Mouse (Mus musculus): ENCODE measurements around the gene Olfr203. TPM values are rescaled to one million over a fixed set of nuclear protein-coding genes. Genes with fewer than 3 reads are reported as not detected.
"Not testable (repeated sequence)": the region's sequence is repeated elsewhere in the genome, so short reads cannot be mapped to it uniquely, and the experiment has no call there.

Gene Olfr203
- not detected in 2 replicates for polyA plus RNA-seq (2014; fragmentation: Nextera tagmentation; extraction: Ambion mirVana)

DNA sequence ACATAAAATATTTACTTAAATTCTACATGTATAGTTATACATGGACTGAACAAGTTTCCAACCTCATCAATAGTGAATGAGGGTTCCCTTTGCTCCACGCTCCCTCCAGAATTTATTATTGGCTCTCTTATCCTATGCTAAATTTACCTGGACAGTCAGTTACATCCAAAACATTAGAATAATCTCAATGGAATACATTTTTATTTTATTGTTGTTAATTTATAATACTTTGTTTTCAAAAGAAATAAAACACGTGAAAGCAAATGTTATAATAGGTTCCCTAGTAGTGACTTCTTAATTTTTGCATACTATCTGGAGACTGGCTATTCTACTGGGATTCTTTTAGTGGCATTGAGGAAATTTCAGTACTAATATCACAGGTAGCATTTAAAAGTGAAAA is at the start of gene Olfr203:
Olfr203 (plus strand) TSS at position 301 of the 400 bp plus-strand sequence.
- no peak within 1 kb of the TSS for H3K4me3 ChIP-seq (ENCODE audit: low read depth, low read length)
- WGBS, result 83% methylated on average over 2 of the region's 2 CpGs

DNA sequence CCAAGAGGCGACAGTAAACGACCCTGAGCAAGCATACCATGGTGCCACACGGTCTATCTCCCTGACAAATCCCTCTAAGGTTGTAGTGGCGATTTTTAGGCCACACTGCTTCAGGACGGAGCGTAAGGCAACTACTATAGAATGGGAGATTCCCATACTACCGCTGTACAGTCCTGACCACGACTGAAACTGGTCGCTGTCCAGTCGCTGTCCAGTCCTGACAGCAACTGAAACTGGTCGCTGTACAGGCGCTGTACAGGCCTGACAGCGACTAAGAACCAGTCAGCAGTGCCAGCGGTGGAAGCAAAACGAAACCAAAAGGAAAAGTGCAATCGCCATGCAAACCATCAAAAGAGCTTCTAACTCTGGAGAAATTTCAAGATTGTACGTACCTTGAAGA is 49.0 kb upstream of the Olfr203 start:
- no peaks in the 10 kb centered on the region for H3K9me3 ChIP-seq (ENCODE audit: control insufficient read depth, low read length)
- H3K9ac ChIP-seq (ENCODE audit: low read length), result no peak overlapping the region
- DNase-seq (ENCODE audit: low spot score) (no peak), ATAC-seq (replicated peaks; ENCODE audit: low FRiP score) (no peak)
- 88% methylated on average over 17 of the region's 17 CpGs for WGBS
- H3K4me3 ChIP-seq (ENCODE audit: low read depth, low read length), result no peak overlapping the region
- H3K27me3 ChIP-seq (ENCODE audit: control insufficient read depth, insufficient read depth, low read length), result no peaks in the 10 kb centered on the region
- no peak overlapping the region for H3K27ac ChIP-seq (ENCODE audit: low read depth, low read length)
- H3K4me2 ChIP-seq (ENCODE audit: low read depth, low read length, severe bottlenecking), result no peak overlapping the region
- H3K4me1 ChIP-seq (replicated peaks; ENCODE audit: control insufficient read depth, insufficient read depth, low read length), result no peaks in the 10 kb centered on the region
- no peaks in the 10 kb centered on the region for H3K36me3 ChIP-seq (ENCODE audit: control insufficient read depth, insufficient read depth, low read length)

More for the DNA sequence above, at the start of gene Olfr203:
- H3K9me3 ChIP-seq (ENCODE audit: control insufficient read depth, low read length), result no peaks in the 10 kb centered on the region
- H3K9ac ChIP-seq (ENCODE audit: low read length), result no peak within 1 kb of the TSS
- H3K27ac ChIP-seq (ENCODE audit: low read depth, low read length), result no peak within 1 kb of the TSS
- DNase-seq (ENCODE audit: low spot score) (no peak), ATAC-seq (replicated peaks; ENCODE audit: low FRiP score) (no peak)
- H3K4me1 ChIP-seq (replicated peaks; ENCODE audit: control insufficient read depth, insufficient read depth, low read length), result no peaks in the 10 kb centered on the region
- H3K36me3 ChIP-seq (ENCODE audit: control insufficient read depth, insufficient read depth, low read length), result no peaks in the 10 kb centered on the region
- no peak within 1 kb of the TSS for H3K4me2 ChIP-seq (ENCODE audit: low read depth, low read length, severe bottlenecking)
- H3K27me3 ChIP-seq (ENCODE audit: control insufficient read depth, insufficient read depth, low read length), result no peaks in the 10 kb centered on the region

DNA sequence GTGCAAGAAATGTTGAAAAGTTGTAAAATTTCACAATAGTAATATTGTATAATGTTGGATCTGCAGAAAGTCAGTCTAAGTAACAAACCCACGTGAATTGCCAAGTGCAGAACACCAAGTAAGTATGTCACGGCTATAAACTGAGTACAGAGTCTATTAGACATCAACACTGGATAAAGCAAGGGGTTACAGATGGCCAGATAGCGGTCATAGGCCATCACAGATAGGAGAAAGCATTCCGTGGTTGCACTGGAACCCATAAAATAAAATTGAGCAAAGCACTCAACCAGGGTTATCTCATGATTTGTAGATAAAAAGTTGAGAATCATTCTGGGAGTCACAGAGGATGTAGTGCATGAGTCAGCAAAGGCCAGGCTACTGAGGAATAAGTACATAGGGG is 29.6 kb upstream of the Olfr203 start:
- not testable (repeated sequence) for H3K9me3 ChIP-seq (ENCODE audit: control insufficient read depth, low read length); H3K9ac ChIP-seq (ENCODE audit: low read length); H3K4me3 ChIP-seq (ENCODE audit: low read depth, low read length); H3K27me3 ChIP-seq (ENCODE audit: control insufficient read depth, insufficient read depth, low read length); H3K36me3 ChIP-seq (ENCODE audit: control insufficient read depth, insufficient read depth, low read length); H3K4me2 ChIP-seq (ENCODE audit: low read depth, low read length, severe bottlenecking); ATAC-seq (replicated peaks; ENCODE audit: low FRiP score); H3K27ac ChIP-seq (ENCODE audit: low read depth, low read length); H3K4me1 ChIP-seq (replicated peaks; ENCODE audit: control insufficient read depth, insufficient read depth, low read length); DNase-seq (ENCODE audit: low spot score)
- 81% methylated on average over 4 of the region's 4 CpGs for whole genome bisulfite sequencing

GRCm38 (mm10) chr16:59272532-59272931 is 26.1 kb upstream of the Olfr203 start, which contains the start of gene Olfr201:
Gene Olfr201, minus strand, starts transcription at chr16:59272632.
- not testable (repeated sequence) for H3K36me3 ChIP-seq (ENCODE audit: control insufficient read depth, insufficient read depth, low read length); H3K27me3 ChIP-seq (ENCODE audit: control insufficient read depth, insufficient read depth, low read length); H3K9ac ChIP-seq (ENCODE audit: low read length); H3K4me3 ChIP-seq (ENCODE audit: low read depth, low read length); H3K4me2 ChIP-seq (ENCODE audit: low read depth, low read length, severe bottlenecking); DNase-seq (ENCODE audit: low spot score); ATAC-seq (replicated peaks; ENCODE audit: low FRiP score); H3K27ac ChIP-seq (ENCODE audit: low read depth, low read length); H3K9me3 ChIP-seq (ENCODE audit: control insufficient read depth, low read length); H3K4me1 ChIP-seq (replicated peaks; ENCODE audit: control insufficient read depth, insufficient read depth, low read length)
- WGBS, result 89% methylated on average over 4 of the region's 4 CpGs

DNA sequence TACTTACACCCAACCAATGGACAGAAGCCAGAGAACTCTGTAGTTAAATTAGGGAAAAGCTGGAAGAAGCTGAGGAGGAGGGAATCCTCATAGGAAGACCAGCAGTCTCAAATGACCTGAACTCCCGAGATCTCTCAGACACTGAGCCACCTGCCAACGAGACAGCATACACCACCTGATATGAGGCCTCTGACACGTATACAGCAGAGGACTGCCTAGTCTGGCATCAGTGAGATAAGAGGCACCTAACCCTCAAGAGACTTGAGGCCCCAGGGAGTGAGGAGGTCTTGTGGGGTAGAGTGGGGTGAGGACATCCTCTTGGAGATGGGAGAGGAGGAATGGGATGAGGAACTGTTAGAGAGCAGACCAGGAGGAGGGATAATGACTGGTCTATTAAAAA is 18.1 kb upstream of the Olfr203 start:
- Histone ChIP-seq H3K9me3 (ENCODE audit: control insufficient read depth, low read length) (no peaks in the 10 kb centered on the region), H3K4me1 (replicated peaks; ENCODE audit: control insufficient read depth, insufficient read depth, low read length) (no peaks in the 10 kb centered on the region), H3K27ac (ENCODE audit: low read depth, low read length) (no peak overlapping the region), H3K36me3 (ENCODE audit: control insufficient read depth, insufficient read depth, low read length) (no peaks in the 10 kb centered on the region), H3K27me3 (ENCODE audit: control insufficient read depth, insufficient read depth, low read length) (no peaks in the 10 kb centered on the region), H3K4me3 (ENCODE audit: low read depth, low read length) (no peak overlapping the region), H3K9ac (ENCODE audit: low read length) (no peak overlapping the region), H3K4me2 (ENCODE audit: low read depth, low read length, severe bottlenecking) (no peak overlapping the region)
- DNase-seq (ENCODE audit: low spot score) (no peak), ATAC-seq (replicated peaks; ENCODE audit: low FRiP score) (no peak; the same call in 1 of the 2 replicates)
- 80% methylated on average over 3 of the region's 3 CpGs for WGBS

DNA sequence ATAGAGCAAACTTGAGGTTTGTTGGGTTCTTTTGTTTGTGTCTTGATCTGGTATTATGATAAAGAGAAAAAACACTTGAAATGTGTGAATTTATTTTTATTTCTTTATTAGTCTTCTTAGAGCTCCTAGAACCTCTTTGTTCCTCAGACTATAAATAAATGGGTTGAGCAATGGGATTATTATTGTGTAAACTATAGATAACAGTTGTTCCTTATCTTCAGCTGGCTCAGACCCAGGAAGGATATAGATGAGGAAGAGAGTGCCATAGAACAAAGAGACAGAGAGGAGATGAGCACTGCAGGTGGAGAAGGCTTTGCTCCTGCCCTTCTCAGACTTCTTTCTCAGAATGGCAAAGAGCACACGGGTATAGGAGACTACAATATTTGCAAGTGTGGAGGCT is 15.2 kb upstream of the Olfr203 start:
- ATAC-seq (replicated peaks; ENCODE audit: low FRiP score), result no peak
- 81% methylated on average over 1 of the region's 1 CpGs for whole genome bisulfite sequencing
- no peaks in the 10 kb centered on the region for H3K36me3 ChIP-seq (ENCODE audit: control insufficient read depth, insufficient read depth, low read length)

DNA sequence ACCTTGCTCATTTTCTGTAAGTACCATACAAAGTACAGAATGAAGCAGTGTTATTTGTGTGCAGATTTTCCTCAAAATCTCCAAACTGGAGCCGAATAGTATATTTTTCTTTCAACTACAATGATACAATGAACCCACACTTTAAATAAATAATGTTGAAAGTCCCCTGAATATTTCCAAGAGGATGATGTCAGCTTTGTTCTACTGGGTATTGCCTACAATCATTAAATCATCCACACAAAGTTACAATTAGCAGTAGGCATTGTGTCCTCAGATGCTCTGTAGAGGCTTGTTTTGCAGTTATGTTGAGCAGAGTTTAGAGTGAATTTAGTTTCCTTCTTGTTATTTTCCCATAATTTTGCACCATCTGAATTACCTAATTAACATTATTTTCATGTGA is 12.0 kb upstream of the Olfr203 start, which contains the start of gene Olfr202:
Olfr202 (minus strand) TSS at position 101 of the 400 bp plus-strand sequence.
- no peak for ATAC-seq (replicated peaks; ENCODE audit: low FRiP score)
- DNase-seq (ENCODE audit: low spot score), result no peak
- 84% methylated on average over 1 of the region's 1 CpGs for WGBS

More for the DNA sequence above, 15.2 kb upstream of the Olfr203 start:
- Histone ChIP-seq H3K9ac (ENCODE audit: low read length) (no peak overlapping the region), H3K4me3 (ENCODE audit: low read depth, low read length) (no peak overlapping the region), H3K27me3 (ENCODE audit: control insufficient read depth, insufficient read depth, low read length) (no peaks in the 10 kb centered on the region), H3K27ac (ENCODE audit: low read depth, low read length) (no peak overlapping the region), H3K9me3 (ENCODE audit: control insufficient read depth, low read length) (no peaks in the 10 kb centered on the region), H3K4me1 (replicated peaks; ENCODE audit: control insufficient read depth, insufficient read depth, low read length) (no peaks in the 10 kb centered on the region), H3K4me2 (ENCODE audit: low read depth, low read length, severe bottlenecking) (no peak overlapping the region)
- no peak for DNase-seq (ENCODE audit: low spot score)

GRCm38 (mm10) chr16:59287576-59287975 is 11.1 kb upstream of the Olfr203 start:
- H3K9ac ChIP-seq (ENCODE audit: low read length); H3K9me3 ChIP-seq (ENCODE audit: control insufficient read depth, low read length); H3K36me3 ChIP-seq (ENCODE audit: control insufficient read depth, insufficient read depth, low read length); DNase-seq (ENCODE audit: low spot score); H3K4me1 ChIP-seq (replicated peaks; ENCODE audit: control insufficient read depth, insufficient read depth, low read length); H3K27ac ChIP-seq (ENCODE audit: low read depth, low read length); ATAC-seq (replicated peaks; ENCODE audit: low FRiP score); H3K27me3 ChIP-seq (ENCODE audit: control insufficient read depth, insufficient read depth, low read length); H3K4me3 ChIP-seq (ENCODE audit: low read depth, low read length); H3K4me2 ChIP-seq (ENCODE audit: low read depth, low read length, severe bottlenecking): not testable (repeated sequence)
- WGBS, result 85% methylated on average over 9 of the region's 9 CpGs

More for the DNA sequence above, 12.0 kb upstream of the Olfr203 start, which contains the start of gene Olfr202:
- Histone ChIP-seq H3K36me3 (ENCODE audit: control insufficient read depth, insufficient read depth, low read length) (no peaks in the 10 kb centered on the region), H3K27ac (ENCODE audit: low read depth, low read length) (no peak within 1 kb of the TSS), H3K9me3 (ENCODE audit: control insufficient read depth, low read length) (no peaks in the 10 kb centered on the region), H3K9ac (ENCODE audit: low read length) (no peak within 1 kb of the TSS), H3K4me1 (replicated peaks; ENCODE audit: control insufficient read depth, insufficient read depth, low read length) (no peaks in the 10 kb centered on the region), H3K27me3 (ENCODE audit: control insufficient read depth, insufficient read depth, low read length) (no peaks in the 10 kb centered on the region), H3K4me2 (ENCODE audit: low read depth, low read length, severe bottlenecking) (no peak within 1 kb of the TSS), H3K4me3 (ENCODE audit: low read depth, low read length) (no peak within 1 kb of the TSS)

- Histone ChIP-seq H3K9ac (ENCODE audit: low read length) (no peak within 1 kb of the TSS), H3K4me1 (replicated peaks; ENCODE audit: control insufficient read depth, insufficient read depth, low read length) (no peaks in the 10 kb centered on the region), H3K4me2 (ENCODE audit: low read depth, low read length, severe bottlenecking) (no peak within 1 kb of the TSS), H3K4me3 (ENCODE audit: low read depth, low read length) (no peak within 1 kb of the TSS), H3K27me3 (ENCODE audit: control insufficient read depth, insufficient read depth, low read length) (no peaks in the 10 kb centered on the region), H3K9me3 (ENCODE audit: control insufficient read depth, low read length) (no peaks in the 10 kb centered on the region), H3K36me3 (ENCODE audit: control insufficient read depth, insufficient read depth, low read length) (no peaks in the 10 kb centered on the region), H3K27ac (ENCODE audit: low read depth, low read length) (no peak within 1 kb of the TSS)
- no peak for DNase-seq (ENCODE audit: low spot score)
- ATAC-seq (replicated peaks; ENCODE audit: low FRiP score), result no peak
Measured at GRCm38 (mm10) chr16:59318148-59318547, 19.5 kb downstream of the Olfr203 start, which contains the start of gene Olfr204. Gene Olfr204, minus strand, starts transcription at chr16:59318248.
